Mouse (Mus musculus) midbrain, postnatal 0 days (tissue): ENCODE data around the gene Tmem39b. TPM values are rescaled to one million over a fixed set of nuclear protein-coding genes. Genes with fewer than 3 reads are reported as not detected.
"Not testable (repeated sequence)": the region's sequence is repeated elsewhere in the genome, so short reads cannot be mapped to it uniquely, and the experiment has no call there.

Source experiments
- ATAC-seq: fragments of 200-750 bp; cut with Nextera tagmentation; 2 replicates; pipeline ENCODE4 v1.8.0; 2017; ENCODE audit warnings: moderate number of reproducible peaks, mild to moderate bottlenecking, moderate TSS enrichment, moderate library complexity; ENCODE audit not compliant: low FRiP score
- DNase-seq: peaks from one replicate; pipeline ENCODE4 v3.0.0-alpha.2; 2015; ENCODE audit warnings: low spot score
- H3K27ac ChIP-seq: fragments of 300-500 bp; sonication (generic); 2 replicates; pipeline ENCODE4 v1.5.1; 2014; ENCODE audit warnings: low read depth, mild to moderate bottlenecking, low read length, mixed read lengths
- H3K27me3 ChIP-seq: fragments of 300-500 bp; sonication (generic); 2 replicates; pipeline ENCODE4 v1.6.1; 2014; ENCODE audit warnings: low read length, control low read depth, mixed read lengths; ENCODE audit not compliant: insufficient read depth
- H3K36me3 ChIP-seq: fragments of 300-500 bp; sonication (generic); 2 replicates; pipeline ENCODE4 v1.6.1; 2014; ENCODE audit warnings: low read length, control low read depth, mixed read lengths; ENCODE audit not compliant: insufficient read depth
- H3K4me1 ChIP-seq: fragments of 300-500 bp; sonication (generic); 2 replicates; pipeline ENCODE4 v1.6.1; 2014; ENCODE audit warnings: mild to moderate bottlenecking, control low read depth, antibody characterized with exemption, low read length, mixed read lengths; ENCODE audit not compliant: insufficient read depth
- H3K4me2 ChIP-seq: fragments of 300-500 bp; sonication (generic); 2 replicates; pipeline ENCODE4 v1.6.1; 2014; ENCODE audit warnings: low read depth, mild to moderate bottlenecking, low read length, mixed read lengths; ENCODE audit not compliant: poor library complexity, severe bottlenecking
- H3K4me3 ChIP-seq: fragments of 300-500 bp; sonication (generic); 2 replicates; pipeline ENCODE4 v1.5.1; 2014; ENCODE audit warnings: low read depth, mild to moderate bottlenecking, low read length, moderate library complexity
- H3K9ac ChIP-seq: fragments of 300-500 bp; sonication (generic); replicated peaks from 2 replicates; pipeline ENCODE4 v1.6.1; 2014; ENCODE audit warnings: mild to moderate bottlenecking, low read length, moderate library complexity, mixed read lengths; ENCODE audit not compliant: poor library complexity, severe bottlenecking
- H3K9me3 ChIP-seq: fragments of 300-500 bp; sonication (generic); 2 replicates; pipeline ENCODE4 v1.6.1; 2016; ENCODE audit warnings: low read length, control low read depth
- CTCF ChIP-seq: IDR thresholded peaks from 2 replicates; pipeline ENCODE4 v1.5.1; 2016; ENCODE audit warnings: antibody characterized with exemption, mild to moderate bottlenecking
- WGBS: fragments of 180-500 bp; shearing (Covaris S2); extraction: QIAGEN DNeasy Blood & Tissue Kit; methylation state at CpG from one replicate; pipeline ENCODE4 v1.1.7; 2014; 5-methylcytosine and 5-hydroxymethylcytosine counted together
- polyA plus RNA-seq: library from polyadenylated mRNA; unstranded; fragments of >200 nt; fragmentation: Nextera tagmentation; extraction: Ambion mirVana; gene quantifications from 2 replicates; pipeline ENCODE4 v1.2.1, GENCODE M21; 2015
- total RNA-seq: library from RNA; depleted of rRNA; stranded (reverse); fragments of >200 nt; gene quantifications from 2 replicates; pipeline ENCODE4 v1.2.3, GENCODE M21; 2014

Tmem39b gene
- total and polyA plus RNA-seq, 2 experiments from 2014 or later, result 16.4 to 29.6 TPM

GRCm38 (mm10) chr4:129716310-129716709 is 19.7 kb upstream of the Tmem39b start:
- 91% methylated on average over 9 of the region's 9 CpGs for WGBS
- Histone ChIP-seq H3K4me1 (no peaks in the 10 kb centered on the region), H3K9me3 (no peaks in the 10 kb centered on the region), H3K27ac (no peak overlapping the region), H3K9ac (no peak overlapping the region), H3K36me3 (peaks cover 48% of the 10 kb centered on the region), H3K4me2 (no peak overlapping the region), H3K4me3 (no peak overlapping the region), H3K27me3 (no peaks in the 10 kb centered on the region)
- TF ChIP-seq CTCF, result no peak
- ATAC-seq (no peak), DNase-seq (no peak)

GRCm38 (mm10) chr4:129709486-129710129 is 13.0 kb upstream of the Tmem39b start:
- no peaks in the 10 kb centered on the region for H3K9me3 ChIP-seq
- peak; percentile 58; the same call in 1 of the 2 replicates for ATAC-seq
- no peak overlapping the region for H3K4me2 ChIP-seq
- H3K36me3 ChIP-seq, result peaks cover 43% of the 10 kb centered on the region
- H3K4me1 ChIP-seq, result no peaks in the 10 kb centered on the region
- WGBS, result 35% methylated on average over 8 of the region's 8 CpGs
- no peak overlapping the region for H3K4me3 ChIP-seq
- DNase-seq, result peak; percentile 53
- no peak overlapping the region for H3K9ac ChIP-seq
- peak overlapping the region; percentile 64 for H3K27ac ChIP-seq
- no peaks in the 10 kb centered on the region for H3K27me3 ChIP-seq
- no peak for TF ChIP-seq CTCF

- Histone ChIP-seq H3K27me3 (no peaks in the 10 kb centered on the region), H3K9me3 (no peaks in the 10 kb centered on the region), H3K27ac (peak overlapping the region; percentile 32; the same call in 1 of the 2 replicates), H3K4me1 (peaks cover 8% of the 10 kb centered on the region; the same call in 1 of the 2 replicates), H3K4me3 (no peak overlapping the region), H3K36me3 (peaks cover 44% of the 10 kb centered on the region), H3K9ac (no peak overlapping the region), H3K4me2 (no peak overlapping the region)
- WGBS, result 26% methylated on average over 3 of the region's 3 CpGs
- DNase-seq (no peak), ATAC-seq (no peak)
- no peak for TF ChIP-seq CTCF
These were observed 10.1 kb upstream of the Tmem39b start for GRCm38 (mm10) chr4:129706750-129707149.

- H3K36me3 ChIP-seq, result peaks cover 22% of the 10 kb centered on the region
- 6% methylated on average over 11 of the region's 11 CpGs for WGBS
- H3K4me3 ChIP-seq, result no peak overlapping the region
- peak overlapping the region; percentile 46 for H3K9ac ChIP-seq
- peaks cover 11% of the 10 kb centered on the region for H3K4me1 ChIP-seq
- DNase-seq (peak; percentile 89), ATAC-seq (peak; percentile 80)
- H3K9me3 ChIP-seq, result no peaks in the 10 kb centered on the region
- no peaks in the 10 kb centered on the region for H3K27me3 ChIP-seq
- no peak for TF ChIP-seq CTCF
- H3K27ac ChIP-seq, result peak overlapping the region; percentile 85
- 0 out of 2 replicates have a peak overlapping the region, but pooled peaks have one; percentile 9 for H3K4me2 ChIP-seq
These were observed 5.8 kb upstream of the Tmem39b start for GRCm38 (mm10) chr4:129702454-129702853.

- Histone ChIP-seq H3K4me2 (0 out of 2 replicates have a peak overlapping the region, but pooled peaks have one; percentile 9), H3K27me3 (no peaks in the 10 kb centered on the region), H3K4me1 (peaks cover 15% of the 10 kb centered on the region), H3K36me3 (peaks cover 22% of the 10 kb centered on the region), H3K4me3 (no peak overlapping the region), H3K27ac (peak overlapping the region; percentile 85), H3K9ac (no peak overlapping the region; the same call in 1 of the 2 replicates), H3K9me3 (no peaks in the 10 kb centered on the region)
- 32% methylated on average over 17 of the region's 17 CpGs for WGBS
- DNase-seq (peak; percentile 95), ATAC-seq (peak; percentile 12)
- TF ChIP-seq CTCF, result peak; percentile 95
These were observed 5.1 kb upstream of the Tmem39b start for GRCm38 (mm10) chr4:129701503-129702377.

GRCm38 (mm10) chr4:129700661-129701060 is 4.0 kb upstream of the Tmem39b start:
- not testable (repeated sequence) for H3K27ac ChIP-seq, ATAC-seq, H3K9ac ChIP-seq, H3K4me2 ChIP-seq, DNase-seq, H3K27me3 ChIP-seq, H3K4me3 ChIP-seq, H3K9me3 ChIP-seq
- Histone ChIP-seq H3K36me3 (peaks cover 19% of the 10 kb centered on the region), H3K4me1 (peaks cover 15% of the 10 kb centered on the region)
- 91% methylated on average over 6 of the region's 6 CpGs for WGBS
